ENCODE assay signal across 8 mouse cellular contexts in the genomic region with DNA sequence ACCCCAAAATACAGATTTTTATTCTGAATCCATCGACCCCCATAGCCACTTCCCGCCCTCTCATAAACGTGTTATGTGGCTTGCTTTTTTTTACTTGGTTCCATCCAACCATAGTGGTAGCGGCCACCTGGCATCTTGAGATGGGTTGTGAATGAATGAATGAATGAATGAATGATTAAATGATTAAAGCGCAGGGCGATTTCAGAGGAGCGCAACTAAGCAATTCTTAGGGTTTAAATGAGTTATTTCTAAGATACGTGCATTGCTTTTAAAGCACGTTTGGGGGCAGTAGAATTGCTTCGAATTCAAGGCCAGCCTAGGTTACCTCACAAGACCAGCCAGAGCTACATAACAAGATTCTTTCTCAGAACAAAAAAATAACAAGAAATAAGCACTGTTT. TPM values are rescaled to one million over a fixed set of nuclear protein-coding genes. Genes with fewer than 3 reads are reported as not detected.
DNase-seq lines count a peak whose midpoint lies in the region; ATAC-seq and TF ChIP-seq lines count a peak whose summit lies in the region.

No protein-coding gene starts in this region.

- H3K4me1 ChIP-seq in MEL (ENCODE audit: control insufficient read depth in 1 of 2, insufficient read depth in 2 of 2, low read length in 2 of 2): peaks cover 3 to 13% of the 10 kb centered on the region in 2 experiments
- H3K4me1 ChIP-seq in embryonic facial prominence, embryonic 11.5 days (ENCODE audit: control insufficient read depth, insufficient read depth, low read length): no peaks in the 10 kb centered on the region
- no peaks in the 10 kb centered on the region for H3K4me1 ChIP-seq in hindbrain, postnatal 0 days (ENCODE audit: insufficient read depth, low read length)
- H3K4me1 ChIP-seq in midbrain, embryonic 16.5 days (ENCODE audit: control insufficient read depth, insufficient read depth, low read length): no peaks in the 10 kb centered on the region; the same call in 1 of the 2 replicates

- H3K36me3 ChIP-seq in MEL (ENCODE audit: control insufficient read depth in 1 of 2, insufficient read depth in 2 of 2, low read length in 2 of 2): peaks cover 20 to 36% of the 10 kb centered on the region in 2 experiments
- no peaks in the 10 kb centered on the region for H3K36me3 ChIP-seq in embryonic facial prominence, embryonic 11.5 days (replicated peaks; ENCODE audit: control insufficient read depth, insufficient read depth, low read depth, low read length)
- no peaks in the 10 kb centered on the region for H3K36me3 ChIP-seq in hindbrain, postnatal 0 days (ENCODE audit: insufficient read depth, low read length)
- no peaks in the 10 kb centered on the region for H3K36me3 ChIP-seq in midbrain, embryonic 16.5 days (ENCODE audit: control insufficient read depth, insufficient read depth, low read length)

- peak overlapping the region; percentile 90 to 96 for H3K4me3 ChIP-seq in MEL (ENCODE audit: control insufficient read depth in 1 of 2, insufficient read depth in 1 of 2, low read depth in 2 of 2, low read length in 2 of 2)
- H3K4me3 ChIP-seq in embryonic facial prominence, embryonic 11.5 days (ENCODE audit: low read depth, low read length): peak overlapping the region; percentile 56
- H3K4me3 ChIP-seq in hindbrain, postnatal 0 days (ENCODE audit: low read length): peak overlapping the region; percentile 56
- peak overlapping the region; percentile 58 for H3K4me3 ChIP-seq in midbrain, embryonic 16.5 days (ENCODE audit: low read depth, low read length)

- TF ChIP-seq CTCF in MEL (IDR thresholded peaks at IDR 0.05 in 2 of 3, conservative IDR thresholded peaks at IDR 0.05 in 1 of 3; ENCODE audit: control insufficient read depth in 1 of 3, insufficient read depth in 1 of 3, low read depth in 2 of 3, low read length in 3 of 3, poor library complexity in 1 of 3, severe bottlenecking in 1 of 3): peak in 2 of 3 experiments; percentile 14 to 44; a peak in 3 of 6 replicates
- TF ChIP-seq CTCF in hindbrain, postnatal 0 days (IDR thresholded peaks at IDR 0.05; ENCODE audit: low read depth): no peak

- no peaks in the 10 kb centered on the region for H3K9me3 ChIP-seq in MEL (replicated peaks; ENCODE audit: insufficient read depth, low read length)
- no peaks in the 10 kb centered on the region for H3K9me3 ChIP-seq in embryonic facial prominence, embryonic 11.5 days (replicated peaks; ENCODE audit: control insufficient read depth, low read length)
- H3K9me3 ChIP-seq in hindbrain, postnatal 0 days (ENCODE audit: low read length): no peaks in the 10 kb centered on the region
- H3K9me3 ChIP-seq in midbrain, embryonic 16.5 days (replicated peaks; ENCODE audit: control insufficient read depth, low read length, poor library complexity, severe bottlenecking): no peaks in the 10 kb centered on the region

- H3K9ac ChIP-seq in MEL (ENCODE audit: control insufficient read depth, low read depth, low read length, poor library complexity, severe bottlenecking): peak overlapping the region; percentile 97
- peak overlapping the region; percentile 81 for H3K9ac ChIP-seq in embryonic facial prominence, embryonic 11.5 days (replicated peaks; ENCODE audit: low read length)
- peak overlapping the region; percentile 71 for H3K9ac ChIP-seq in hindbrain, postnatal 0 days (replicated peaks; ENCODE audit: low read length)
- peak overlapping the region; percentile 74 for H3K9ac ChIP-seq in midbrain, embryonic 16.5 days (ENCODE audit: low read depth, low read length)

- TF ChIP-seq RAD21 in MEL (IDR thresholded peaks at IDR 0.05; ENCODE audit: low read depth, low read length): peak; percentile 25

- TF ChIP-seq EP300 in MEL (IDR thresholded peaks at IDR 0.05; ENCODE audit: low read depth in 1 of 2, low read length in 2 of 2): no peak

- TF ChIP-seq POLR2A in MEL (IDR thresholded peaks at IDR 0.05; ENCODE audit: control insufficient read depth in 1 of 2, insufficient read depth in 1 of 2, low read depth in 1 of 2, low read length in 2 of 2, poor library complexity in 1 of 2): no peak

- peak; percentile 4 for DNase-seq in layer of hippocampus, adult 9-11 months
- DNase-seq in layer of hippocampus, adult 18-20 months (ENCODE audit: low spot score in 2 of 2): no peak
- peak; percentile 83 for DNase-seq in MEL (ENCODE audit: low read depth, low spot score)
- peak; percentile 31 for DNase-seq in embryonic facial prominence, embryonic 11.5 days (ENCODE audit: low spot score)
- DNase-seq in hindbrain, postnatal 0 days (ENCODE audit: low spot score): peak; percentile 51
- no peak for DNase-seq in left cerebral cortex, adult 18-20 months (ENCODE audit: low spot score in 2 of 2)
- no peak for DNase-seq in layer of hippocampus, postnatal 25 days (ENCODE audit: extremely low spot score in 1 of 2, low spot score in 1 of 2)

- peaks cover 19% of the 10 kb centered on the region for H3K79me2 ChIP-seq in MEL (ENCODE audit: control insufficient read depth, insufficient read depth, low read length, poor library complexity)

- ATAC-seq in embryonic facial prominence, embryonic 11.5 days (replicated peaks; ENCODE audit: insufficient number of reproducible peaks, low FRiP score, low TSS enrichment, low read depth): no peak
- ATAC-seq in hindbrain, postnatal 0 days: peak; percentile 13; the same call in 1 of the 2 replicates
- ATAC-seq in midbrain, embryonic 16.5 days: peak; percentile 16

- peak overlapping the region; percentile 78 for H3K27ac ChIP-seq in MEL (ENCODE audit: control insufficient read depth, low read depth, low read length)
- H3K27ac ChIP-seq in embryonic facial prominence, embryonic 11.5 days (replicated peaks; ENCODE audit: low read depth, low read length): peak overlapping the region; percentile 79
- peak overlapping the region; percentile 87 for H3K27ac ChIP-seq in hindbrain, postnatal 0 days
- H3K27ac ChIP-seq in midbrain, embryonic 16.5 days (ENCODE audit: low read length): peak overlapping the region; percentile 88

- peak overlapping the region; percentile 39 for H3K4me2 ChIP-seq in embryonic facial prominence, embryonic 11.5 days (ENCODE audit: low read depth, low read length)
- H3K4me2 ChIP-seq in hindbrain, postnatal 0 days (ENCODE audit: low read depth, low read length): peak overlapping the region; percentile 46
- peak overlapping the region; percentile 51 for H3K4me2 ChIP-seq in midbrain, embryonic 16.5 days (ENCODE audit: low read length)

- H3K27me3 ChIP-seq in MEL (ENCODE audit: control insufficient read depth in 1 of 2, insufficient read depth in 2 of 2, low read length in 2 of 2): no peaks in the 10 kb centered on the region
- no peaks in the 10 kb centered on the region for H3K27me3 ChIP-seq in embryonic facial prominence, embryonic 11.5 days (ENCODE audit: control insufficient read depth, insufficient read depth, low read length)
- no peaks in the 10 kb centered on the region for H3K27me3 ChIP-seq in hindbrain, postnatal 0 days (ENCODE audit: insufficient read depth, low read length)
- H3K27me3 ChIP-seq in midbrain, embryonic 16.5 days (ENCODE audit: control insufficient read depth, insufficient read depth, low read depth, low read length): no peaks in the 10 kb centered on the region

- WGBS in embryonic facial prominence, embryonic 11.5 days: 18% methylated on average over 10 of the region's 10 CpGs
- WGBS in hindbrain, postnatal 0 days: 25% methylated on average over 10 of the region's 10 CpGs
- 25% methylated on average over 10 of the region's 10 CpGs for WGBS in midbrain, embryonic 16.5 days

TF ChIP-seq in MEL, 35 proteins besides CTCF, POLR2A, EP300 and RAD21 (continues in another document):
- TF ChIP-seq UBTF (IDR thresholded peaks at IDR 0.05; ENCODE audit: borderline replicate concordance, insufficient read depth, low read depth, low read length) (no peak), MEF2A (IDR thresholded peaks at IDR 0.05; ENCODE audit: extremely low read depth, insufficient replicate concordance, low read depth, low read length, poor library complexity, severe bottlenecking) (no peak), CHD1 (IDR thresholded peaks at IDR 0.05; ENCODE audit: low read depth, low read length) (peak; percentile 96; the same call in 1 of the 2 replicates), E2F4 (IDR thresholded peaks at IDR 0.05; ENCODE audit: borderline replicate concordance, low read depth, low read length) (peak; percentile 70; the same call in 1 of the 2 replicates), POLR2AphosphoS2 (IDR thresholded peaks at IDR 0.05; ENCODE audit: low read length) (no peak), NELFE (IDR thresholded peaks at IDR 0.05; ENCODE audit: low read depth, low read length) (no peak), JUND (IDR thresholded peaks at IDR 0.05; ENCODE audit: low read depth, low read length) (no peak), USF2 (IDR thresholded peaks at IDR 0.05; ENCODE audit: borderline replicate concordance in 1 of 2, insufficient read depth in 1 of 2, low read depth in 1 of 2, low read length in 2 of 2) (no peak), TCF12 (IDR thresholded peaks at IDR 0.05; ENCODE audit: low read depth, low read length) (no peak), MAFK (IDR thresholded peaks at IDR 0.05; ENCODE audit: borderline replicate concordance, low read depth, low read length) (no peak), BHLHE40 (IDR thresholded peaks at IDR 0.05; ENCODE audit: borderline replicate concordance, low read depth, low read length) (no peak), CHD2 (IDR thresholded peaks at IDR 0.05; ENCODE audit: low read length) (no peak), SIN3A (IDR thresholded peaks at IDR 0.05; ENCODE audit: low read length) (peak; percentile 64; the same call in 1 of the 2 replicates), ZKSCAN1 (IDR thresholded peaks at IDR 0.05; ENCODE audit: low read depth, low read length) (no peak; the same call in 1 of the 2 replicates), ZC3H11A (IDR thresholded peaks at IDR 0.05; ENCODE audit: low read depth, low read length) (no peak), ZNF384 (IDR thresholded peaks at IDR 0.05; ENCODE audit: low read depth, low read length) (no peak), MYC (IDR thresholded peaks at IDR 0.05; ENCODE audit: low read depth, low read length) (peak; percentile 8; the same call in 1 of the 2 replicates), KAT2A (conservative IDR thresholded peaks at IDR 0.05; ENCODE audit: low read depth, low read length) (no peak)

RNA-seq across cellular contexts. Expression of a gene that starts 0.8 kb away (rescaled TPM):
- 10 to 100 TPM; 92.4 to 95.7 TPM for total RNA-seq in layer of hippocampus, adult 18-20 months (2021)
- 180 and 183 TPM in 2 replicates for total RNA-seq in MEL (2012; rRNA removed)
- 100 to 1,000 TPM; 354 to 890 TPM for polyA plus RNA-seq in MEL (2012; ENCODE audit: insufficient read depth in 1 of 2, insufficient read length in 2 of 2, low read depth in 1 of 2, low replicate concordance in 2 of 2, missing spikeins in 1 of 2)
- 69.1 TPM in 2 replicates for polyA plus RNA-seq in embryonic facial prominence, embryonic 11.5 days (2014; fragmentation: Nextera tagmentation; extraction: Ambion mirVana)
- total RNA-seq in hindbrain, postnatal 0 days (2014; rRNA removed): 86.0 and 99.2 TPM in 2 replicates
- polyA plus RNA-seq in hindbrain, postnatal 0 days (2015; fragmentation: Nextera tagmentation; extraction: Ambion mirVana): 49.5 and 49.6 TPM in 2 replicates
- polyA plus RNA-seq in midbrain, embryonic 16.5 days (2015; fragmentation: Nextera tagmentation; extraction: Ambion mirVana): 71.8 and 72.5 TPM in 2 replicates
- 100 to 1,000 TPM; 126 to 127 TPM for total RNA-seq in left cerebral cortex, adult 18-20 months (2021)
- total RNA-seq in layer of hippocampus, postnatal 25 days (2021): 100 to 1,000 TPM in 1 of 2 experiments, 10 to 100 TPM in 1; 89.4 to 103 TPM

Comparison
In these comparisons a context has a peak if more than half of its experiments do, and no peak if none do; other contexts are left out.
1. DNase-seq: peak in layer of hippocampus, adult 9-11 months (single experiment), MEL (single experiment), embryonic facial prominence, embryonic 11.5 days (single experiment) and hindbrain, postnatal 0 days (single experiment); none in layer of hippocampus, adult 18-20 months (0 of 2), left cerebral cortex, adult 18-20 months (0 of 2) and layer of hippocampus, postnatal 25 days (0 of 2).
2. Peak in every context shown above with its lines, with median percentiles within 50 percentile points of each other: H3K27ac ChIP-seq, H3K4me3 ChIP-seq, H3K9ac ChIP-seq and H3K4me2 ChIP-seq.